Mouse (Mus musculus) ovary, postnatal 14 days (tissue): ENCODE data around the gene Olfr1116.
"Not testable (repeated sequence)": the region's sequence is repeated elsewhere in the genome, so short reads cannot be mapped to it uniquely, and the experiment has no call there.

Experiments used
- DNase-seq: peaks from one replicate; pipeline ENCODE4 v3.0.0; 2022; ENCODE audit warnings: low spot score

Gene Olfr1116

DNA sequence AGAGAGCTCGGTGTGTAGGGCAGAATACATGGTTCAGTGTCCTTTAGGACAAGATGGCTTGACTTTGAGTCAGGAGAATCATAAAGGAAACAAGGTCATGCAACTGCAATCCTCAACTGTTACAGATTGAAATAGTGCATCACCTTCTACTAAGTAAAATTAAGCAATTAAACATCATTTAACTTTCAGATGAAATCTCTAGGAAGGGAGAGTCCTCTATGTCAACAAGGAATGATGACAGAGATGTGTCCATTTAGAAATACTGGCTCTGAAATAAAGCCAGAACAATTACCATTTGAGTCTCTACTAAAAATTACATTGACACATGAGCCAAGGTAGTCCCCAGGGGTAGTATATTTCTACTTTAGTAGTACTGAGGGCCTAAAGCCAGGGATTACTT, at the start of gene Olfr1116:
Gene Olfr1116 (plus strand): TSS at position 301 of the 400 bp plus-strand sequence.
- DNase-seq = no peak

GRCm38 (mm10) chr2:87247713-87248112, 19.6 kb upstream of the Olfr1116 start, which contains the start of gene Olfr1115:
TSS of gene Olfr1115 (plus strand) at chr2:87248013.
- no peak for DNase-seq

DNA sequence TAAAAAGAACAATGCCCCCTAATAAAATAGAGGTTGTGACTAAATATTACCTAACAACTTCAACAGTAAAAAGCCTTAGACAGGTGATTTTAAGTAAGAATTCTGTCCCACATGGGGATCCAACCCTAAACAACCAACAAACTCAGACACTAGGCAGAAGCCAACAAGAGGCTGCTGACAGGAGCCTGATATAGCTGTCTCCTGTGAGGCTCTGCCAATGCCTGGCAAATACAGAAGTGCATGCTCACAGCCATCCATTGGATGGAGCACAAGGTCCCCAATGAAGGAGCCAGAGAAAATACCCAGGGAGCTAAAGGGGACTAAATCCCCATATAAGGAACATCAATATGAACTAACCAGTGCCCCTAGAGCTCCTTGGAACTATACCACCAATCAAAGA, 26.6 kb downstream of the Olfr1116 start:
- not testable (repeated sequence) for DNase-seq

GRCm38 (mm10) chr2:87307281-87307680, 39.9 kb downstream of the Olfr1116 start, which contains the start of gene Olfr1118:
TSS of gene Olfr1118 (plus strand) at chr2:87307581.
- DNase-seq = no peak
